Mouse (Mus musculus): ENCODE measurements around the gene Mon1b. TPM values are rescaled to one million over a fixed set of nuclear protein-coding genes. Genes with fewer than 3 reads are reported as not detected.

Gene Mon1b
- polyA plus RNA-seq (2015; fragmentation: Nextera tagmentation; extraction: Ambion mirVana): 5.3 and 5.6 TPM in 2 replicates

- H3K4me1 ChIP-seq: peaks cover 13% of the 10 kb centered on the region
- H3K4me2 ChIP-seq (replicated peaks): peak within 1 kb of the TSS; percentile 99
- H3K27me3 ChIP-seq: no peaks in the 10 kb centered on the region
- peak within 1 kb of the TSS; percentile 65 for H3K9ac ChIP-seq
- no peaks in the 10 kb centered on the region for H3K9me3 ChIP-seq
- under 1% methylated on average over 42 of the region's 42 CpGs for WGBS
- peaks cover 20% of the 10 kb centered on the region for H3K36me3 ChIP-seq
- peak within 1 kb of the TSS; percentile 75; the same call in 1 of the 2 replicates for H3K27ac ChIP-seq
- peak within 1 kb of the TSS; percentile 72 for H3K4me3 ChIP-seq
- peak; percentile 98 for ATAC-seq (ENCODE audit: low FRiP score, low read depth)
Observed at GRCm38 (mm10) chr8:113634670-113635591, at the start of gene Mon1b. Gene Mon1b, plus strand, starts transcription at chr8:113635587.

- H3K27ac ChIP-seq: no peak overlapping the region
- ATAC-seq (ENCODE audit: low FRiP score, low read depth): no peak
- no peak overlapping the region for H3K4me2 ChIP-seq (replicated peaks)
- H3K9me3 ChIP-seq: 0 out of 2 replicates have a peak, but pooled peaks cover 5% of the 10 kb centered on the region
- no peak overlapping the region for H3K4me3 ChIP-seq
- no peaks in the 10 kb centered on the region for H3K36me3 ChIP-seq
- 49% methylated on average over 3 of the region's 3 CpGs for WGBS
- H3K27me3 ChIP-seq: no peaks in the 10 kb centered on the region; the same call in 1 of the 2 replicates
- no peak overlapping the region for H3K9ac ChIP-seq
- H3K4me1 ChIP-seq: no peaks in the 10 kb centered on the region
Observed at GRCm38 (mm10) chr8:113598401-113598800, 37.0 kb upstream of the Mon1b start.

GRCm38 (mm10) chr8:113632634-113633033, 2.8 kb upstream of the Mon1b start:
- Histone ChIP-seq H3K27ac (no peak overlapping the region), H3K4me1 (peaks cover 13% of the 10 kb centered on the region), H3K36me3 (no peaks in the 10 kb centered on the region), H3K9me3 (no peaks in the 10 kb centered on the region), H3K4me3 (no peak overlapping the region), H3K27me3 (no peaks in the 10 kb centered on the region), H3K9ac (no peak overlapping the region), H3K4me2 (replicated peaks) (no peak overlapping the region)
- no peak for ATAC-seq (ENCODE audit: low FRiP score, low read depth)
- 11% methylated on average over 3 of the region's 3 CpGs for WGBS

DNA sequence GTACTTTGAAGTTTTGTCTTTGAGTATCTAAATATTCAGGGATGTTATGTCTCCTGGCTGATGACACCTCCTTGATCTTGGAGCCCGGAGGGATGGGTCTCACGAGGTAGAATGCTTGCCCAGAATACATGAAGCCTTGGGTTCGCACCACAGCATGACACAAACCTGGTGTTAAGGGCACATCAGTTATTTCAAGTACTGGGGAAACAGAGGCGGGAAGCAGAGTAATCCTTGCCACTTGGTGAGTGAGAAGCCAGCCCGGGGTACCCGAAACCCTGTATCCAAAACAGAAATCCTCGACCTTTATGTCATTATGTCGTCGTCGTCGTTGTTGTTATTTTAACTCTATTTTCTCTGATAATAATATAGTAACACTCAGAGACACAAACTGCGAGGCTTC, 1.2 kb upstream of the Mon1b start:
- Histone ChIP-seq H3K27ac (no peak overlapping the region), H3K27me3 (no peaks in the 10 kb centered on the region), H3K36me3 (peaks cover 12% of the 10 kb centered on the region), H3K4me1 (peaks cover 13% of the 10 kb centered on the region), H3K4me2 (replicated peaks) (peak overlapping the region; percentile 99), H3K9me3 (no peaks in the 10 kb centered on the region), H3K4me3 (peak overlapping the region; percentile 72), H3K9ac (no peak overlapping the region)
- ATAC-seq (ENCODE audit: low FRiP score, low read depth): no peak
- WGBS: 26% methylated on average over 12 of the region's 12 CpGs

DNA sequence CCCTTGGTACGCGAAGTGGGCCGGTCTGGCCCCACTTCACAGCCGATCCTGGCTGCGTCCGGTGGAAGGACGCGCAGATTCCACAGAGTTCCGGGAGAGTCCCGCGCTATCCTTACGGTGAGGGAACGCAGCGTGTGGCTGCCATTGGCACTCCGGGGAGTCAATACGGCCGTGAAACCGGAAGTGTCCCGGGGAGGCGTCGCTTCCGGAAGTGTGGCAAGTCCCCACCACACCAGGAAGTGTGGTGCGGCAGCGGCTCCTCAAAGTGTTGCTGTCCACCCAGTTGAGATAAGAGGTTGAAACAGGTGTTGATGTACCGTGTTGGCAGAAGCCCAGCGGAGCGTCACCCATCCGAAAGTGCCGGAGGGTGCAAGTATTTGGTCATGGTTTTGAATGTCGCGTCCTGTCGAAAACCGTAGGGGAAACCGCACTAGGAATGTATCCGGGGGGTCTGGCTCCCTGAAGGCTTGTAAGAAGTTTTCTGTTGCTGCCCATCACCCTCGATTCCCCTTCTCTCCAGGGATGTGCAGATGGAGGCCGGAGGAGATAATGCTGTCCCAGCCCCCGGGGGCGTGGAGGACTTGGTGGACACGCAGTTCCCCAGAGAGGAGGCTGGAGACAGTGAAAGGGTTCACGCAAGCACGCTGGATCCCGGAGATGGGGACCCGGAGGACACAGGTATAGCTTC, 349 bp downstream of the Mon1b start:
- Histone ChIP-seq H3K4me3 (peak overlapping the region; percentile 72), H3K9ac (peak overlapping the region; percentile 65), H3K27ac (peak overlapping the region; percentile 75; the same call in 1 of the 2 replicates), H3K4me2 (replicated peaks) (peak overlapping the region; percentile 99), H3K9me3 (no peaks in the 10 kb centered on the region), H3K36me3 (peaks cover 27% of the 10 kb centered on the region), H3K27me3 (no peaks in the 10 kb centered on the region), H3K4me1 (peaks cover 13% of the 10 kb centered on the region)
- WGBS: under 1% methylated on average over 44 of the region's 44 CpGs
- peak; percentile 79 for ATAC-seq (ENCODE audit: low FRiP score, low read depth)

DNA sequence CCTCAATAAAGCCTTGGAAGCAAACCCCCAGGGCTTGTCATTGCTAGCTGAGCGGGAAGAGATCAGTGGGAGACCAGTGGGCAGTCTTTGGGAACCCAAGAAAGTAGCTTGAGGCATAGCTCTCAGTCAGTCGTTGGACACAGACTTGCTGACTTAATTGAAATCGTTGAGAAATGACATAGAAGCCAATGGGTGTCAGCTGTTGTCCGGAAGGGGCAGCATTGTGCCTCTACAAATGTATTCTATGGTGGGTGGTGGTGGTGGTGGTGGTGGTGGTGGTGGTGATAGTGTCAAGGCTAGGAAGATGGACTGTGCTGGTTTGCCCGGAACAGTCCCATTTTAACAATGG, 867 bp downstream of the Mon1b start:
- Histone ChIP-seq H3K9ac (peak overlapping the region; percentile 65), H3K4me3 (peak overlapping the region; percentile 72), H3K27me3 (no peaks in the 10 kb centered on the region), H3K36me3 (peaks cover 29% of the 10 kb centered on the region), H3K27ac (no peak overlapping the region), H3K4me1 (peaks cover 13% of the 10 kb centered on the region), H3K9me3 (no peaks in the 10 kb centered on the region), H3K4me2 (replicated peaks) (peak overlapping the region; percentile 99)
- ATAC-seq (ENCODE audit: low FRiP score, low read depth): no peak
- 42% methylated on average over 5 of the region's 5 CpGs for WGBS

- H3K27ac ChIP-seq: no peak overlapping the region
- 92% methylated on average over 8 of the region's 8 CpGs for WGBS
- H3K4me3 ChIP-seq: no peak overlapping the region
- no peak overlapping the region for H3K9ac ChIP-seq
- H3K27me3 ChIP-seq: no peaks in the 10 kb centered on the region
- peaks cover 48% of the 10 kb centered on the region for H3K36me3 ChIP-seq
- H3K4me2 ChIP-seq (replicated peaks): no peak overlapping the region
- no peaks in the 10 kb centered on the region for H3K9me3 ChIP-seq
- no peak for ATAC-seq (ENCODE audit: low FRiP score, low read depth)
- H3K4me1 ChIP-seq: peaks cover 9% of the 10 kb centered on the region
Observed at GRCm38 (mm10) chr8:113640357-113640756, 5.0 kb downstream of the Mon1b start.

DNA sequence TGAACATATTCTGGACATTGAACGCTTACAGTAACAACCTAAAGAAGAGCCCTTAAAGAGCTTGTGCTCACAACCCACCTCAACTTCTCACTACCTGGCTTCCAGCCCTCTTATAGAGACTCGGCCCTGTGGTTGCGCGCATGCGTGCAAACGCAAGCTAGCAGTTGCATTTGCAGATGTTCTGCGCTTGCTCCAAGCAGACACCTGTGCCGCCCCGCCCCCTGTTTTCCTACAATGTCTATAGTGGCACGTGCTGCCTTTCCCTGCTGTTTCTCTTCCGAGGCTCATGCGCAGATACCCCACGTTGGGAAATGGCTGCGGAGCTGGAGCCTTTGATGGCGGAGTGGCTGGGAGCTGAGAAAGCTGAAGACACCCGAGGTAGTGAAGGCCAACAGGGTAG, 7.5 kb downstream of the Mon1b start, which contains the start of gene Syce1l:
Gene Syce1l, plus strand, starts transcription at position 288 of the 400 bp plus-strand sequence.
- no peaks in the 10 kb centered on the region for H3K27me3 ChIP-seq
- WGBS: 90% methylated on average over 16 of the region's 16 CpGs
- no peak within 1 kb of the TSS for H3K4me3 ChIP-seq
- H3K36me3 ChIP-seq: peaks cover 48% of the 10 kb centered on the region
- H3K4me2 ChIP-seq (replicated peaks): no peak within 1 kb of the TSS
- H3K4me1 ChIP-seq: no peaks in the 10 kb centered on the region
- H3K9me3 ChIP-seq: no peaks in the 10 kb centered on the region
- H3K27ac ChIP-seq: no peak within 1 kb of the TSS
- H3K9ac ChIP-seq: no peak within 1 kb of the TSS
- no peak for ATAC-seq (ENCODE audit: low FRiP score, low read depth)

GRCm38 (mm10) chr8:113643479-113644210, 8.3 kb downstream of the Mon1b start:
- H3K27ac ChIP-seq: no peak overlapping the region

GRCm38 (mm10) chr8:113645220-113645619, 9.8 kb downstream of the Mon1b start:
- Histone ChIP-seq H3K9ac (no peak overlapping the region), H3K4me1 (no peaks in the 10 kb centered on the region), H3K4me3 (no peak overlapping the region), H3K27me3 (no peaks in the 10 kb centered on the region), H3K4me2 (replicated peaks) (no peak overlapping the region), H3K27ac (no peak overlapping the region), H3K9me3 (no peaks in the 10 kb centered on the region), H3K36me3 (peaks cover 25% of the 10 kb centered on the region)
- 57% methylated on average over 5 of the region's 5 CpGs for WGBS
- no peak for ATAC-seq (ENCODE audit: low FRiP score, low read depth)

More at GRCm38 (mm10) chr8:113643479-113644210, 8.3 kb downstream of the Mon1b start:
- Histone ChIP-seq H3K36me3 (peaks cover 41% of the 10 kb centered on the region), H3K4me2 (replicated peaks) (no peak overlapping the region), H3K4me3 (no peak overlapping the region), H3K9ac (no peak overlapping the region), H3K9me3 (no peaks in the 10 kb centered on the region), H3K27me3 (no peaks in the 10 kb centered on the region), H3K4me1 (no peaks in the 10 kb centered on the region)
- WGBS: 82% methylated on average over 8 of the region's 8 CpGs
- ATAC-seq (ENCODE audit: low FRiP score, low read depth): no peak

- no peak overlapping the region for H3K4me3 ChIP-seq
- H3K27me3 ChIP-seq: peaks cover 25% of the 10 kb centered on the region
- no peak for ATAC-seq (ENCODE audit: low FRiP score, low read depth)
- no peaks in the 10 kb centered on the region for H3K4me1 ChIP-seq
- H3K9ac ChIP-seq: no peak overlapping the region
- 88% methylated on average over 11 of the region's 12 CpGs for WGBS
- no peaks in the 10 kb centered on the region for H3K9me3 ChIP-seq
- H3K36me3 ChIP-seq: no peaks in the 10 kb centered on the region
- H3K27ac ChIP-seq: no peak overlapping the region
- H3K4me2 ChIP-seq (replicated peaks): no peak overlapping the region
Observed at GRCm38 (mm10) chr8:113652450-113652849, 17.1 kb downstream of the Mon1b start.
